13 mouse cellular contexts compared by ENCODE assay signal in genomic region chr3:38235033-38235735, GRCm38 (mm10).
A peak's percentile ranks its signal among the peaks of the same experiment; 100 is the strongest.
DNase-seq lines count a peak whose midpoint lies in the region; ATAC-seq and TF ChIP-seq lines count a peak whose summit lies in the region.
"Had no signal": no experiment of that assay in that cellular context is flagged by ENCODE, and none has a peak within 500 bp of the region (broad histone marks: within the 10 kb centered on the region; RNA-seq: fewer than 3 reads in every experiment).

No protein-coding gene starts in this region.

- H3K27ac ChIP-seq in heart, embryonic 16.5 days (ENCODE audit: low read length) = peak overlapping the region; percentile 71
- H3K27ac ChIP-seq in midbrain, embryonic 11.5 days (ENCODE audit: low read depth, low read length) = no peak overlapping the region
- no peak overlapping the region for H3K27ac ChIP-seq in midbrain, embryonic 15.5 days
- H3K27ac ChIP-seq in embryonic fibroblast, embryonic 13.5 days (ENCODE audit: insufficient read depth, low read length) = peak overlapping the region; percentile 46
- H3K27ac ChIP-seq in stomach, embryonic 16.5 days (ENCODE audit: low read length) = peak overlapping the region; percentile 77
- H3K27ac ChIP-seq: neural tube, embryonic 12.5 days had no signal

- no peak for TF ChIP-seq CTCF in embryonic fibroblast, embryonic 13.5 days (IDR thresholded peaks at IDR 0.05; ENCODE audit: borderline replicate concordance, insufficient read depth, low read length)

- no peak overlapping the region for H3K9ac ChIP-seq in heart, embryonic 16.5 days (ENCODE audit: low read length)
- H3K9ac ChIP-seq in midbrain, embryonic 11.5 days (ENCODE audit: low read length) = no peak overlapping the region
- no peak overlapping the region for H3K9ac ChIP-seq in midbrain, embryonic 15.5 days
- peak overlapping the region; percentile 15; the same call in 1 of the 2 replicates for H3K9ac ChIP-seq in stomach, embryonic 16.5 days (ENCODE audit: low read length)
- H3K9ac ChIP-seq: forebrain, postnatal 0 days; neural tube, embryonic 12.5 days had no signal

- DNase-seq in heart, postnatal 25 days (ENCODE audit: low spot score) = no peak
- DNase-seq in midbrain, embryonic 11.5 days (ENCODE audit: low spot score, missing footprints) = peak; percentile 81
- DNase-seq in gastrocnemius, postnatal 10 days = no peak
- DNase-seq: cerebellum, adult 9-10 months; forebrain, postnatal 0 days; kidney, adult 9 months had no signal

- ATAC-seq in heart, embryonic 16.5 days (replicated peaks; ENCODE audit: extremely low read depth, insufficient read depth, low FRiP score) = no peak
- ATAC-seq in midbrain, embryonic 11.5 days (ENCODE audit: low FRiP score) = no peak
- no peak for ATAC-seq in midbrain, embryonic 15.5 days (replicated peaks)
- ATAC-seq in stomach, embryonic 16.5 days (ENCODE audit: insufficient read depth, low FRiP score) = no peak
- no peak for ATAC-seq in frontal cortex, adult (ENCODE audit: low TSS enrichment)
- ATAC-seq: activated CD4-positive, CD25-positive, alpha-beta regulatory T cell, adult 4 months; forebrain, postnatal 0 days had no signal

- intact Hi-C loops in heart, postnatal 25 days (cut with DNase I) = no loop called here

- no peaks in the 10 kb centered on the region for H3K9me3 ChIP-seq in heart, embryonic 16.5 days (replicated peaks; ENCODE audit: control insufficient read depth, low read length)
- no peaks in the 10 kb centered on the region for H3K9me3 ChIP-seq in midbrain, embryonic 11.5 days (ENCODE audit: control insufficient read depth, low read length)
- no peaks in the 10 kb centered on the region for H3K9me3 ChIP-seq in midbrain, embryonic 15.5 days
- no peaks in the 10 kb centered on the region for H3K9me3 ChIP-seq in stomach, embryonic 16.5 days (replicated peaks; ENCODE audit: control insufficient read depth, low read length)
- H3K9me3 ChIP-seq: neural tube, embryonic 12.5 days had no signal

- H3K36me3 ChIP-seq in heart, embryonic 16.5 days (ENCODE audit: control insufficient read depth, insufficient read depth) = no peaks in the 10 kb centered on the region
- no peaks in the 10 kb centered on the region for H3K36me3 ChIP-seq in midbrain, embryonic 11.5 days (ENCODE audit: control insufficient read depth, insufficient read depth, low read length)
- no peaks in the 10 kb centered on the region for H3K36me3 ChIP-seq in midbrain, embryonic 15.5 days (replicated peaks)
- no peaks in the 10 kb centered on the region for H3K36me3 ChIP-seq in stomach, embryonic 16.5 days (ENCODE audit: control insufficient read depth, insufficient read depth, low read length)
- H3K36me3 ChIP-seq: neural tube, embryonic 12.5 days had no signal

- 69% methylated on average over 18 of the region's 18 CpGs for WGBS in heart, embryonic 16.5 days
- 83% methylated on average over 18 of the region's 18 CpGs for WGBS in midbrain, embryonic 11.5 days
- 67% methylated on average over 18 of the region's 18 CpGs for whole genome bisulfite sequencing in midbrain, embryonic 15.5 days
- WGBS in stomach, embryonic 16.5 days = 63% methylated on average over 18 of the region's 18 CpGs

- H3K4me1 ChIP-seq in heart, embryonic 16.5 days (ENCODE audit: control insufficient read depth, insufficient read depth, low read length) = peaks cover 20% of the 10 kb centered on the region
- peaks cover 14% of the 10 kb centered on the region for H3K4me1 ChIP-seq in midbrain, embryonic 11.5 days (ENCODE audit: control insufficient read depth, insufficient read depth, low read length)
- peaks cover 18% of the 10 kb centered on the region for H3K4me1 ChIP-seq in midbrain, embryonic 15.5 days
- peaks cover 12% of the 10 kb centered on the region for H3K4me1 ChIP-seq in embryonic fibroblast, embryonic 13.5 days (ENCODE audit: control insufficient read depth, insufficient read depth, low read length)
- H3K4me1 ChIP-seq in stomach, embryonic 16.5 days (ENCODE audit: control insufficient read depth, insufficient read depth, low read length) = peaks cover 18% of the 10 kb centered on the region

- no peak for TF ChIP-seq POLR2A in embryonic fibroblast, embryonic 13.5 days (IDR thresholded peaks at IDR 0.05; ENCODE audit: low read depth, low read length)

- no peaks in the 10 kb centered on the region for H3K27me3 ChIP-seq in heart, embryonic 16.5 days (ENCODE audit: control insufficient read depth, insufficient read depth, low read length)
- H3K27me3 ChIP-seq in midbrain, embryonic 11.5 days (ENCODE audit: control insufficient read depth, insufficient read depth, low read length) = no peaks in the 10 kb centered on the region
- H3K27me3 ChIP-seq in midbrain, embryonic 15.5 days (replicated peaks) = no peaks in the 10 kb centered on the region
- H3K27me3 ChIP-seq in stomach, embryonic 16.5 days (ENCODE audit: control insufficient read depth, insufficient read depth, low read length) = no peaks in the 10 kb centered on the region
- H3K27me3 ChIP-seq: neural tube, embryonic 12.5 days had no signal

- peak overlapping the region; percentile 13 for H3K4me2 ChIP-seq in heart, embryonic 16.5 days (ENCODE audit: low read depth, low read length)
- H3K4me2 ChIP-seq in midbrain, embryonic 11.5 days = no peak overlapping the region
- H3K4me2 ChIP-seq in midbrain, embryonic 15.5 days = no peak overlapping the region
- no peak overlapping the region for H3K4me2 ChIP-seq in stomach, embryonic 16.5 days (ENCODE audit: low read depth, low read length)
- H3K4me2 ChIP-seq: neural tube, embryonic 12.5 days had no signal

- peak overlapping the region; percentile 21; the same call in 1 of the 2 replicates for H3K4me3 ChIP-seq in heart, embryonic 16.5 days (ENCODE audit: low read length)
- H3K4me3 ChIP-seq in midbrain, embryonic 11.5 days (ENCODE audit: low read depth, low read length) = no peak overlapping the region
- H3K4me3 ChIP-seq in midbrain, embryonic 15.5 days = no peak overlapping the region
- no peak overlapping the region for H3K4me3 ChIP-seq in embryonic fibroblast, embryonic 13.5 days (ENCODE audit: insufficient read depth, low read length)
- no peak overlapping the region for H3K4me3 ChIP-seq in stomach, embryonic 16.5 days (replicated peaks; ENCODE audit: low read length)
- H3K4me3 ChIP-seq: neural tube, embryonic 12.5 days had no signal

Comparison
In these comparisons a context has a peak if more than half of its experiments do, and no peak if none do; other contexts are left out.
1. H3K27ac ChIP-seq: peak in heart, embryonic 16.5 days (single experiment), embryonic fibroblast, embryonic 13.5 days (single experiment) and stomach, embryonic 16.5 days (single experiment); none in midbrain, embryonic 11.5 days (single experiment) and midbrain, embryonic 15.5 days (single experiment).